Mouse (Mus musculus): ENCODE data around the gene Mbd4. TPM values are rescaled to one million over a fixed set of nuclear protein-coding genes. Genes with fewer than 3 reads are reported as not detected.

Gene Mbd4
- polyA plus RNA-seq, 1 experiment from 2014 or later: 18.6 TPM

GRCm38 (mm10) chr6:115804432-115805192 lies 48.6 kb downstream of the Mbd4 start:
- Histone ChIP-seq H3K27ac (no peak overlapping the region), H3K4me1 (peaks cover 18% of the 10 kb centered on the region), H3K27me3 (no peaks in the 10 kb centered on the region), H3K9me3 (no peaks in the 10 kb centered on the region), H3K4me3 (no peak overlapping the region), H3K9ac (no peak overlapping the region), H3K4me2 (no peak overlapping the region), H3K36me3 (peaks cover 69% of the 10 kb centered on the region)
- WGBS: 62% methylated on average over 10 of the region's 10 CpGs
- ATAC-seq (ENCODE audit: insufficient number of reproducible peaks, low FRiP score, low TSS enrichment, low read depth): no peak

GRCm38 (mm10) chr6:115803541-115804382 lies 49.4 kb downstream of the Mbd4 start:
- Histone ChIP-seq H3K36me3 (peaks cover 77% of the 10 kb centered on the region), H3K27ac (no peak overlapping the region), H3K9me3 (no peaks in the 10 kb centered on the region), H3K4me2 (no peak overlapping the region), H3K4me3 (no peak overlapping the region), H3K27me3 (no peaks in the 10 kb centered on the region), H3K4me1 (peaks cover 18% of the 10 kb centered on the region), H3K9ac (no peak overlapping the region)
- 42% methylated on average over 16 of the region's 16 CpGs for WGBS
- ATAC-seq (ENCODE audit: insufficient number of reproducible peaks, low FRiP score, low TSS enrichment, low read depth): no peak

GRCm38 (mm10) chr6:115801811-115802210 lies 51.4 kb downstream of the Mbd4 start:
- no peak overlapping the region for H3K4me3 ChIP-seq
- WGBS: 91% methylated on average over 3 of the region's 3 CpGs
- no peaks in the 10 kb centered on the region for H3K9me3 ChIP-seq
- no peaks in the 10 kb centered on the region for H3K27me3 ChIP-seq
- H3K9ac ChIP-seq: no peak overlapping the region
- H3K27ac ChIP-seq: no peak overlapping the region
- no peak for ATAC-seq (ENCODE audit: insufficient number of reproducible peaks, low FRiP score, low TSS enrichment, low read depth)
- peaks cover 11% of the 10 kb centered on the region for H3K4me1 ChIP-seq
- peaks cover 91% of the 10 kb centered on the region for H3K36me3 ChIP-seq
- H3K4me2 ChIP-seq: no peak overlapping the region

- Histone ChIP-seq H3K36me3 (peaks cover 87% of the 10 kb centered on the region), H3K9ac (no peak overlapping the region), H3K4me1 (peaks cover 10% of the 10 kb centered on the region), H3K4me3 (no peak overlapping the region), H3K27me3 (no peaks in the 10 kb centered on the region), H3K9me3 (no peaks in the 10 kb centered on the region), H3K4me2 (no peak overlapping the region), H3K27ac (no peak overlapping the region; the same call in 1 of the 2 replicates)
- ATAC-seq (ENCODE audit: insufficient number of reproducible peaks, low FRiP score, low TSS enrichment, low read depth): no peak
- 78% methylated on average over 21 of the region's 21 CpGs for WGBS
These were observed 60.4 kb downstream of the Mbd4 start for GRCm38 (mm10) chr6:115792691-115793215.

- peak; percentile 68 for ATAC-seq (ENCODE audit: insufficient number of reproducible peaks, low FRiP score, low TSS enrichment, low read depth)
- Histone ChIP-seq H3K27me3 (no peaks in the 10 kb centered on the region), H3K27ac (no peak overlapping the region; the same call in 1 of the 2 replicates), H3K36me3 (peaks cover 86% of the 10 kb centered on the region), H3K4me3 (no peak overlapping the region), H3K4me2 (no peak overlapping the region), H3K9ac (no peak overlapping the region), H3K4me1 (peaks cover 10% of the 10 kb centered on the region), H3K9me3 (no peaks in the 10 kb centered on the region)
- WGBS: 75% methylated on average over 34 of the region's 34 CpGs
These were observed 61.1 kb downstream of the Mbd4 start for GRCm38 (mm10) chr6:115791842-115792686.

- no peaks in the 10 kb centered on the region for H3K9me3 ChIP-seq
- WGBS: 83% methylated on average over 10 of the region's 10 CpGs
- no peaks in the 10 kb centered on the region for H3K27me3 ChIP-seq
- no peak overlapping the region for H3K4me2 ChIP-seq
- H3K27ac ChIP-seq: no peak overlapping the region
- no peak for ATAC-seq (ENCODE audit: insufficient number of reproducible peaks, low FRiP score, low TSS enrichment, low read depth)
- peaks cover 10% of the 10 kb centered on the region for H3K4me1 ChIP-seq
- peaks cover 86% of the 10 kb centered on the region for H3K36me3 ChIP-seq
- H3K9ac ChIP-seq: no peak overlapping the region
- H3K4me3 ChIP-seq: no peak overlapping the region
These were observed 62.2 kb downstream of the Mbd4 start for GRCm38 (mm10) chr6:115791016-115791415.

Other genes starting within 250 kb of the Mbd4 start
- 79.5 and 87.3 TPM in 2 replicates for gene Raf1, start 176.7 kb downstream of the Mbd4 start, polyA plus RNA-seq (2015; fragmentation: Nextera tagmentation; extraction: Ambion mirVana)
- gene Tmem40, start 91.0 kb downstream of the Mbd4 start, polyA plus RNA-seq (2015; fragmentation: Nextera tagmentation; extraction: Ambion mirVana): 42.0 and 45.4 TPM in 2 replicates
- 33.8 and 36.2 TPM in 2 replicates for gene Cand2, start 78.8 kb downstream of the Mbd4 start, polyA plus RNA-seq (2015; fragmentation: Nextera tagmentation; extraction: Ambion mirVana)
- gene Rpl32, start 44.6 kb downstream of the Mbd4 start, polyA plus RNA-seq (2015; fragmentation: Nextera tagmentation; extraction: Ambion mirVana): 1,698 and 2,211 TPM in 2 replicates
- 0.21 and 0.32 TPM in 2 replicates for gene Efcab12, start 15.0 kb downstream of the Mbd4 start, polyA plus RNA-seq (2015; fragmentation: Nextera tagmentation; extraction: Ambion mirVana)
- 19.6 and 23.4 TPM in 2 replicates for gene Ift122, start 99 bp upstream of the Mbd4 start, polyA plus RNA-seq (2015; fragmentation: Nextera tagmentation; extraction: Ambion mirVana)
- 0.12 and 0.16 TPM in 2 replicates for gene Rho, start 78.4 kb upstream of the Mbd4 start, polyA plus RNA-seq (2015; fragmentation: Nextera tagmentation; extraction: Ambion mirVana)
- not detected in 2 replicates for gene H1foo, start 91.6 kb upstream of the Mbd4 start, polyA plus RNA-seq (2015; fragmentation: Nextera tagmentation; extraction: Ambion mirVana)
- 31.7 and 32.2 TPM in 2 replicates for gene Plxnd1, start 141.6 kb upstream of the Mbd4 start, polyA plus RNA-seq (2015; fragmentation: Nextera tagmentation; extraction: Ambion mirVana)

Measured in limb, embryonic 15.5 days (tissue).